Mouse (Mus musculus) liver, embryonic 11.5 days (tissue): ENCODE data around the gene Gtpbp6. TPM values are rescaled to one million over a fixed set of nuclear protein-coding genes. Genes with fewer than 3 reads are reported as not detected.
A peak's percentile ranks its signal among the peaks of the same experiment; 100 is the strongest.
"Not testable (repeated sequence)": the region's sequence is repeated elsewhere in the genome, so short reads cannot be mapped to it uniquely, and the experiment has no call there.

Experiments
- ATAC-seq: fragments of 200-750 bp; cut with Nextera tagmentation; replicated peaks from 2 replicates; pipeline ENCODE4 v1.8.0; 2017; ENCODE audit warnings: moderate number of reproducible peaks, mild to moderate bottlenecking, moderate TSS enrichment, moderate library complexity; ENCODE audit not compliant: low FRiP score
- DNase-seq: peaks from one replicate; pipeline ENCODE4 v3.0.0-alpha.2; 2017; ENCODE audit warnings: low spot score
- H3K27ac ChIP-seq: fragments of 300-500 bp; sonication (generic); 2 replicates; pipeline ENCODE4 v1.5.1; 2014; ENCODE audit warnings: mild to moderate bottlenecking, low read depth, low read length, control low read depth
- H3K27me3 ChIP-seq: fragments of 300-500 bp; sonication (generic); replicated peaks from 2 replicates; pipeline ENCODE4 v1.6.1; 2014; ENCODE audit warnings: low read length, mixed read lengths; ENCODE audit not compliant: control insufficient read depth, insufficient read depth
- H3K36me3 ChIP-seq: fragments of 300-500 bp; sonication (generic); 2 replicates; pipeline ENCODE4 v1.6.1; 2014; ENCODE audit warnings: mild to moderate bottlenecking, low read length, moderate library complexity, mixed read lengths; ENCODE audit not compliant: control insufficient read depth, insufficient read depth
- H3K4me1 ChIP-seq: fragments of 300-500 bp; sonication (generic); replicated peaks from 2 replicates; pipeline ENCODE4 v1.6.1; 2014; ENCODE audit warnings: low read length, mixed read lengths; ENCODE audit not compliant: control insufficient read depth, insufficient read depth
- H3K4me2 ChIP-seq: fragments of 300-500 bp; sonication (generic); 2 replicates; pipeline ENCODE4 v1.6.1; 2014; ENCODE audit warnings: mild to moderate bottlenecking, control low read depth, moderate library complexity
- H3K4me3 ChIP-seq: fragments of 300-500 bp; sonication (generic); 2 replicates; pipeline ENCODE4 v1.5.1; 2014; ENCODE audit warnings: low read depth, low read length, control low read depth
- H3K9ac ChIP-seq: fragments of 300-500 bp; sonication (generic); 2 replicates; pipeline ENCODE4 v1.6.1; 2014; ENCODE audit warnings: low read depth, low read length, control low read depth
- H3K9me3 ChIP-seq: fragments of 300-500 bp; sonication (generic); 2 replicates; pipeline ENCODE4 v1.6.1; 2016; ENCODE audit warnings: low read length, inconsistent platforms, mixed read lengths; ENCODE audit not compliant: control insufficient read depth
- WGBS: fragments of 180-500 bp; shearing (Covaris S2); extraction: QIAGEN DNeasy Blood & Tissue Kit; methylation state at CpG from one replicate; pipeline ENCODE4 v1.1.7; 2014; 5-methylcytosine and 5-hydroxymethylcytosine counted together
- polyA plus RNA-seq: library from polyadenylated mRNA; unstranded; fragments of >200 nt; fragmentation: Nextera tagmentation; extraction: Ambion mirVana; gene quantifications from 2 replicates; pipeline ENCODE4 v1.2.1, GENCODE M21; 2014

The Gtpbp6 gene
- polyA plus RNA-seq, 1 experiment from 2014 or later = 20.9 TPM

- Histone ChIP-seq H3K4me1 (no peaks in the 10 kb centered on the region; the same call in 1 of the 2 replicates), H3K27me3 (no peaks in the 10 kb centered on the region), H3K4me2 (peak within 1 kb of the TSS; percentile 66), H3K9ac (peak within 1 kb of the TSS; percentile 65), H3K36me3 (no peaks in the 10 kb centered on the region), H3K9me3 (no peaks in the 10 kb centered on the region), H3K27ac (peak within 1 kb of the TSS; percentile 66), H3K4me3 (peak within 1 kb of the TSS; percentile 52)
- DNase-seq (peak; percentile 82), ATAC-seq (peak; percentile 97)
- WGBS = 1% methylated on average over 25 of the region's 25 CpGs
Observed at GRCm38 (mm10) chr5:110094030-110094846, 13.8 kb downstream of the Gtpbp6 start, which contains the start of gene Gm35315. TSS of gene Gm35315 (minus strand) at chr5:110094420.

- H3K27ac ChIP-seq = no peak overlapping the region
- 75% methylated on average over 2 of the region's 2 CpGs for WGBS
- no peak for DNase-seq
Observed at GRCm38 (mm10) chr5:110091546-110091945, 16.5 kb downstream of the Gtpbp6 start.

GRCm38 (mm10) chr5:110086161-110086866 is 21.7 kb downstream of the Gtpbp6 start:
- Histone ChIP-seq H3K4me3 (no peak overlapping the region), H3K27ac (no peak overlapping the region), H3K4me2 (peak overlapping the region; percentile 45), H3K36me3 (no peaks in the 10 kb centered on the region), H3K4me1 (no peaks in the 10 kb centered on the region), H3K9ac (no peak overlapping the region), H3K9me3 (no peaks in the 10 kb centered on the region; the same call in 1 of the 2 replicates), H3K27me3 (no peaks in the 10 kb centered on the region)
- DNase-seq = no peak
- peak; percentile 88 for ATAC-seq
- 34% methylated on average over 14 of the region's 14 CpGs for WGBS

More at GRCm38 (mm10) chr5:110091546-110091945, 16.5 kb downstream of the Gtpbp6 start:
- Histone ChIP-seq H3K4me3 (no peak overlapping the region), H3K9me3 (no peaks in the 10 kb centered on the region), H3K4me1 (no peaks in the 10 kb centered on the region; the same call in 1 of the 2 replicates), H3K4me2 (no peak overlapping the region), H3K9ac (no peak overlapping the region), H3K36me3 (no peaks in the 10 kb centered on the region), H3K27me3 (no peaks in the 10 kb centered on the region)
- ATAC-seq = no peak

- WGBS = 76% methylated on average over 4 of the region's 4 CpGs
- no peak overlapping the region for H3K4me3 ChIP-seq
Observed at GRCm38 (mm10) chr5:110082961-110083360, 25.0 kb downstream of the Gtpbp6 start.

DNA sequence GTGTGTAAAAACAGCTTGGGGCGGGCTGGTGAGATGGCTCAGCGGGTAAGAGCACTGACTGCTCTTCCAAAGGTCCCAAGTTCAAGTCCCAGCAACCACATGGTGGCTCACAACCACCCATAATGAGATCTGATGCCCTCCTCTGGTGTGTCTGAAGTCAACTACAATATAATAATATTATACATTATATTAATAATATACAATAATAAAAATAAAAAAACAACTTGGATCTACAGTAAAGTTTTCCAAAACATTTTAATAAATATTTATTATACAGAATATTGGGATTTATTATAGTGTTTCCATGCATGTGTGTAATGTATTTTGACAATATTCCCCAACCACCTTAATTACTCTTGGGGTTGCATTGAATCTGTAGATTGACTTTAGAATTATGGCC is 35.6 kb downstream of the Gtpbp6 start, which contains the start of gene Gm17655:
Gene Gm17655, minus strand, starts transcription at position 101 of the 400 bp plus-strand sequence.
- not testable (repeated sequence) for H3K4me1 ChIP-seq, H3K27me3 ChIP-seq, H3K36me3 ChIP-seq, H3K27ac ChIP-seq, ATAC-seq, DNase-seq, H3K4me3 ChIP-seq, H3K9me3 ChIP-seq, H3K4me2 ChIP-seq, H3K9ac ChIP-seq
- 72% methylated on average over 2 of the region's 2 CpGs for WGBS

More at GRCm38 (mm10) chr5:110082961-110083360, 25.0 kb downstream of the Gtpbp6 start:
- Histone ChIP-seq H3K36me3 (no peaks in the 10 kb centered on the region), H3K4me1 (no peaks in the 10 kb centered on the region), H3K27me3 (no peaks in the 10 kb centered on the region), H3K27ac (no peak overlapping the region), H3K9me3 (peaks cover 9% of the 10 kb centered on the region), H3K4me2 (no peak overlapping the region), H3K9ac (no peak overlapping the region)
- DNase-seq (no peak), ATAC-seq (no peak)

- no peaks in the 10 kb centered on the region for H3K9me3 ChIP-seq
- ATAC-seq = peak; percentile 100
- 1% methylated on average over 19 of the region's 19 CpGs for WGBS
Observed at GRCm38 (mm10) chr5:110057637-110058408, 50.2 kb downstream of the Gtpbp6 start.

More at GRCm38 (mm10) chr5:110057637-110058408, 50.2 kb downstream of the Gtpbp6 start:
- H3K4me1 ChIP-seq = no peaks in the 10 kb centered on the region
- no peak overlapping the region; the same call in 1 of the 2 replicates for H3K27ac ChIP-seq
- H3K9ac ChIP-seq = peak overlapping the region; percentile 76
- peak overlapping the region; percentile 61 for H3K4me2 ChIP-seq
- DNase-seq = peak; percentile 81
- no peaks in the 10 kb centered on the region for H3K36me3 ChIP-seq
- H3K4me3 ChIP-seq = peak overlapping the region; percentile 78
- no peaks in the 10 kb centered on the region for H3K27me3 ChIP-seq
